Mouse (Mus musculus) C2C12 (cell line): ENCODE data around the gene Tesk1. TPM values are rescaled to one million over a fixed set of nuclear protein-coding genes. Genes with fewer than 3 reads are reported as not detected.

Experiments used
- H3K27me3 ChIP-seq: one replicate; pipeline ENCODE4 v1.6.1; 2011; ENCODE audit not compliant: control insufficient read depth, insufficient read depth, insufficient read length
- H3K36me3 ChIP-seq: one replicate; pipeline ENCODE4 v1.6.1; 2011; ENCODE audit not compliant: control insufficient read depth, insufficient read depth
- H3K4me3 ChIP-seq: one replicate; pipeline ENCODE4 v1.5.1; 2011; ENCODE audit warnings: mild to moderate bottlenecking, control low read depth; ENCODE audit not compliant: poor library complexity, insufficient read depth, severe bottlenecking
- H3K79me2 ChIP-seq: one replicate; pipeline ENCODE4 v1.6.1; 2011; ENCODE audit not compliant: control insufficient read depth, insufficient read depth
- H3K79me3 ChIP-seq: one replicate; pipeline ENCODE4 v1.6.1; 2011; ENCODE audit warnings: low read depth, control low read depth
- H3ac ChIP-seq: one replicate; pipeline ENCODE3; 2011; ENCODE audit warnings: low read depth; ENCODE audit not compliant: control insufficient read depth, insufficient read length
- CEBPB ChIP-seq: IDR thresholded peaks from one replicate; pipeline ENCODE4 v1.6.1; 2011; ENCODE audit warnings: low read depth, mild to moderate bottlenecking, control low read depth, moderate library complexity
- CTCF ChIP-seq: IDR thresholded peaks from one replicate; pipeline ENCODE4 v1.5.1; 2011; ENCODE audit not compliant: control insufficient read depth, insufficient read depth, insufficient read length
- FOSL1 ChIP-seq: IDR thresholded peaks from one replicate; pipeline ENCODE4 v1.8.0; 2011; ENCODE audit warnings: mild to moderate bottlenecking, low read length; ENCODE audit not compliant: poor library complexity, insufficient read depth, severe bottlenecking
- MAX ChIP-seq: IDR thresholded peaks from one replicate; pipeline ENCODE4 v1.6.1; 2011; ENCODE audit warnings: mild to moderate bottlenecking, control low read depth
- MYOD1 ChIP-seq: IDR thresholded peaks from one replicate; pipeline ENCODE4 v1.6.1; 2011; ENCODE audit warnings: low read depth; ENCODE audit not compliant: control insufficient read depth, insufficient read length
- MYOG ChIP-seq: IDR thresholded peaks from one replicate; pipeline ENCODE4 v1.6.1; 2011; ENCODE audit not compliant: control insufficient read depth, insufficient read length; ENCODE audit errors: extremely low read depth
- USF1 ChIP-seq: IDR thresholded peaks from one replicate; pipeline ENCODE4 v1.6.1; 2011; ENCODE audit warnings: low read depth, mild to moderate bottlenecking, control low read depth, moderate library complexity
- polyA plus RNA-seq: library from polyadenylated mRNA; unstranded; fragments of >200 nt; fragmentation: generic; extraction: Trizol; gene quantifications from one replicate; pipeline ENCODE4 v1.2.1, GENCODE M21; 2012; ENCODE audit warnings: missing spikeins

Gene Tesk1
- polyA plus RNA-seq, 1 experiment: 28.9 TPM

- Histone ChIP-seq H3K27me3 (no peaks in the 10 kb centered on the region), H3K79me3 (no peaks in the 10 kb centered on the region), H3ac (no peak overlapping the region), H3K36me3 (peaks cover 17% of the 10 kb centered on the region), H3K79me2 (peaks cover 20% of the 10 kb centered on the region), H3K4me3 (no peak overlapping the region)
- no peak for TF ChIP-seq MYOD1
- no peak for TF ChIP-seq CEBPB
- TF ChIP-seq MAX: no peak
- TF ChIP-seq USF1: no peak
- TF ChIP-seq CTCF: no peak
- no peak for TF ChIP-seq FOSL1
- no peak for TF ChIP-seq MYOG
Measured at GRCm38 (mm10) chr4:43496587-43496986, 54.8 kb downstream of the Tesk1 start.

DNA sequence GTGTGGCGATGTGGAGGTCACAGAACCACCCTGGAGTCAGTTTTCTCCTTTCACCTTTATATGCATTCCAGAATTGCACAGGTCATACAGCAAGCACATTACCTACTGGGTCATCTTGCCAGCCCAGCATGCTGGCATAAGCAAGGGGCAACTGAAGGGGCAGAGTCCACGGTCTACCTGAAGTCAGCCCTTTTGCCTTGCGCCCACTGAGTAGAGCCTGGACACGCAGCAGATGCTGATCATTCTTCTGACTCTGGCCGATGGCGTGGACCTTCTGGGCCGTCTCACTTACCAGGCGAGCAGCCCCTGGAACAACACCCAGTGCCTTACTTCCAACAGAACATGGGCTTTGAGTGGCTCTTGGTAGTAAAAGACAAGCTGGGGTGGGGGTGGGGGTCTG lies 55.7 kb downstream of the Tesk1 start:
- Histone ChIP-seq H3K36me3 (peaks cover 17% of the 10 kb centered on the region), H3K27me3 (no peaks in the 10 kb centered on the region), H3K79me3 (no peaks in the 10 kb centered on the region), H3ac (no peak overlapping the region), H3K79me2 (peaks cover 20% of the 10 kb centered on the region), H3K4me3 (no peak overlapping the region)
- TF ChIP-seq MYOD1: no peak
- no peak for TF ChIP-seq USF1
- no peak for TF ChIP-seq FOSL1
- TF ChIP-seq CTCF: no peak
- no peak for TF ChIP-seq MAX
- no peak for TF ChIP-seq CEBPB
- no peak for TF ChIP-seq MYOG

Other genes with a start within 250 kb of the Tesk1 start
- gene Atp8b5, start 174.8 kb upstream of the Tesk1 start, polyA plus RNA-seq: 0.04 TPM
- 18.8 TPM for gene Rusc2, start 60.0 kb upstream of the Tesk1 start, polyA plus RNA-seq
- gene Fam166b, start 12.8 kb upstream of the Tesk1 start, polyA plus RNA-seq: 0.06 TPM
- gene Cd72, start 12.7 kb downstream of the Tesk1 start, polyA plus RNA-seq: 1.5 TPM
- gene Sit1, start 41.8 kb downstream of the Tesk1 start, polyA plus RNA-seq: not detected
- 58.9 TPM for gene Ccdc107, start 51.0 kb downstream of the Tesk1 start, polyA plus RNA-seq
- gene Arhgef39, start 57.8 kb downstream of the Tesk1 start, polyA plus RNA-seq: 11.7 TPM
- gene Car9, start 65.0 kb downstream of the Tesk1 start, polyA plus RNA-seq: 0.67 TPM
- gene Tpm2, start 81.8 kb downstream of the Tesk1 start, polyA plus RNA-seq: 622 TPM
- gene Creb3, start 120.4 kb downstream of the Tesk1 start, polyA plus RNA-seq: 52.4 TPM
- gene Tln1, start 120.8 kb downstream of the Tesk1 start, polyA plus RNA-seq: 158 TPM
- 22.6 TPM for gene Rgp1, start 136.8 kb downstream of the Tesk1 start, polyA plus RNA-seq
- gene Gba2, start 136.9 kb downstream of the Tesk1 start, polyA plus RNA-seq: 6.0 TPM
- gene Msmp, start 142.6 kb downstream of the Tesk1 start, polyA plus RNA-seq: not detected
- 7.3 TPM for gene Npr2, start 190.0 kb downstream of the Tesk1 start, polyA plus RNA-seq
- 0.04 TPM for gene Spag8, start 211.7 kb downstream of the Tesk1 start, polyA plus RNA-seq
- 48.0 TPM for gene Hint2, start 214.5 kb downstream of the Tesk1 start, polyA plus RNA-seq
- gene Tmem8b, start 227.0 kb downstream of the Tesk1 start, polyA plus RNA-seq: 0.16 TPM
- 1.4 TPM for gene Fam221b, start 227.2 kb downstream of the Tesk1 start, polyA plus RNA-seq